Mouse (Mus musculus) cerebellum, adult 2 months (tissue): ENCODE measurements around the gene Vax1.

Source experiments
- CTCF ChIP-seq: fragments of 200-500 bp; IDR thresholded peaks from 2 replicates; pipeline ENCODE4 v1.5.1; 2011; ENCODE audit warnings: low read depth, mild to moderate bottlenecking, control low read depth, low read length, moderate library complexity, borderline replicate concordance; ENCODE audit not compliant: insufficient read depth
- POLR2A ChIP-seq: fragments of 200-500 bp; IDR thresholded peaks from 2 replicates; pipeline ENCODE4 v1.6.1; 2011; ENCODE audit warnings: low read length, control low read depth, borderline replicate concordance; ENCODE audit not compliant: insufficient read depth

- TF ChIP-seq CTCF, result no peak
- TF ChIP-seq POLR2A, result no peak
Observed at GRCm38 (mm10) chr19:59192491-59192890, 22.6 kb upstream of the Vax1 start.
